Mouse (Mus musculus): ENCODE measurements around the gene Amph.

Gene Amph

DNA sequence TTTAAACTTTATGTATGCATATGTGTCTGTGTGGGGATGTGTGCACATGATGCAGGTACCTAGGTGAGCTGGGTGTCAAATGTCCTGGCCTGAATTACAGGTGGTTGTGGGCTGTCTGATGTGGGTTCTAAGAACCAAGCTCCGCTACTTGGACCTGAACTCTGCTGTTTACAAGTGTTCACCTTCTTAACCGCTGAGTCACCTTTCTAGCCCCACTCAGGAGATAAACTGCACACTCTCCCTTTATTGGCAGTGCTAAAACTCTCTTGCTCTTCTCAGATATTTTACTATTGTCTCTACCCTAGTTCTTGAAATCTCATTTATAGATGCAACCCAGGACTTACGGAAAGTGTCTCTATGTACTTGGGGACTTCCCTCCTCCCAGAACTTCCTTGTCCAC, 199.5 kb downstream of the Amph start:
- no peak for DNase-seq

DNA sequence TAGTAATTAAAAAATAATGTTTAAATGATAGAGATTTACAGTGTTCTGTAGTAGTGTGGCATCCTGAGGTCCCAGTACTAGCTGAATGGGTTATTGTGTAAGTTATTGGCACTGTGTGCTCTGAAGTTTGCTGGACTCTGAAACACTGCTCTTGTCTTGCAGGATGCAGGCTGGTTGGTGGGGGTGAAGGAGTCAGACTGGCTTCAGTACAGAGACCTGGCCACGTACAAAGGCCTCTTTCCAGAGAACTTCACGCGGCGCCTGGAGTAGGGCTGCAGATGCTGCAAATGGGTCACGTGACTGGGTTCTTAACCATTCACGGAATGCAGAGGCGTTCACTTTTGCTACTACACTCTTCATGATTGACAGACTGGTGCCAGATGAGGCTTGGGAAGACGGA, 201.6 kb downstream of the Amph start:
- no peak for DNase-seq

DNA sequence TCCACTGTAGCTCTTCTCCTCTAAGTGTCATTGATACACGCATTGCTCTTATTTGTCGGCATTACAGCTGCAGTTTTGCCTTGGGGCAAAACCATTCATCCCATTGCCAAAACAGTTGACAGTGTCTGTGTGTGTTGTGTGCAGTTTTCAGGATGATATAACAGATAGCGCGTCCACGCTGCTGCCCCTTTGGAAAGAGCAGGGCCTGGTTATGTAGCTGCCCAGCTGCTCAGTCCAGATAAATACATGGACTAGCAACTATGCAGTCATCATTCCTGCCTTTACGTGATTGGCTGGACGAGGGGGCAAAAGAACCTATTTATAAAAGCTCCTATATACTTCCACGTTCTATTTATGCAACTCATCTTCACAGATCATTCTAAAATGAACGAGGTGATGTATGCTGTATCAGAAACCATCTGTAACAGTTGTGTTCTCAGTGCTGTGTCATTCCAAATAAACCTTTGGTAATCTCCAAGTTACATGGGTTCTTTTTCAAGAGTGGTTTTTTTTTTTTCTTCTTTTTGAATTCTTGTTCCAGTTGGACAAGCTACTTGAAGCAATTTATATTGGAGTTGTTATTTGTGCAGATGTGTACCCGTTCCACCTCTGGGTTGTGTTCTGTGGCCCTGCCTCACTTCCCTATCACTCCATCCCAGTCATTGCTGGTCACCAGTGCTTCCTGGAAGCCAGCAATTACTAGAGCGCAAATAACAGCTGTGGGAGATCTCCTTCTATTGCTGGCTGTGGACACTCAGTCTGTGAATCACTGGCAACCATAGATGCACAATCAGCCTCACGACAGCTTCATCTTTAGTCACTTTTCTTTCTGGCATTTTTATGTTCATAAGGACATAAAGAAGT, 202.7 kb downstream of the Amph start:
- no peak for DNase-seq

DNA sequence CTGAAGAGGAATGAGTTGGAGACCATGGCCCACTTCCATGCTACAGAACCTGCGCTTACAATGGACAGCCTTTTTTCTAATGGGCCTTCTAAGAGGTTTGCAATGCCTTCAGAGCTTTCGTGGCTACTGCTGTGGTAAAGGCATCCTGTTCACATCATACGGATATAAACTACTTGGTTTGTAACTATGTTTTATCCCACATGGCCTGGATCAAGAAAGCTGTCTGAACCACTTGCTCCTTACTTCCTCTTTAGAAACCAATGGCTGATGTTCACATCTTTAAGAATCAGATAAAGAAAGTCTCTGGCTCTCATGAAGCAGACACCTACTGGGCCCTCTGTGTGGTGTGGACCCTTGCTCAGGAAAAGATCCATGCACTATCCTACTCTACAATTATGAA, 204.1 kb downstream of the Amph start:
- no peak for DNase-seq

DNA sequence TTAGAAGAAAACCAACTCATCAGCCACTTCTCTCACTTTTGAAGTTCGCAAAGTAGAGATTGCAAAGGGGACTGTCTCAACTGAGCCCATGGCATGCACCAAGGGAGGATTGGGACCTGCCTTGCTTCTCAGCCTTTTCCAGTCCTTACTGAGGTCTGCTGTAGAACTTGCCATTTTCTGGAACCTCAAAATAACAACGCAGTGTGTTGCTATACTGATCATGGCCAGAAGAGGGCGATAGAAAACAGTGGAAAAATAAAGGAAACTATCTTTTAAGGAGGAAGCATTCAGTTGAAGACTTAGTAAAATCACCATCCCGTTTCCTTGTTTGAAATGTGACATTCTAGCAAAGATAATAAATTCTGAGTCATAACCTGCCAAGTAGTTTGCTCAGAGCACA, 210.5 kb downstream of the Amph start:
- DNase-seq, result peak in 1 of 2 experiments; percentile 50

DNA sequence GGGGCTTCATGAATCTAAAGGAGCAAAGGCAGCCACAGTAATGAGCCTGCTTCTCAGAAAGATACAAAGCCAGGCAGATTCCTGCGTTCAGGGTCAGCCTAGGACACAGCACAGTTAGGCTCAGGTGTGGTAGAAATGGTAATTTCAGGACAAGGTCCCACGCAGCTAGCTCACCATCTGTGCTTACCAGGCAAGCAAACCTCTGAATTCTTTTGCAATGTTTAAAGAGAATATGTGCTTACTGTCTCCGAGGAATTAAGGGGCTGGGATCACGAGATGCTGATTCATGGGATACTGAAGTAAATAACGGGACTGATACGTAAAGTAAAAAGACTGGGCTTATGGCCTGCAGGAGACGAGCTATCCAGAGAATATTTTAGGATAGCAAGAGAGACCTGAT, 212.6 kb downstream of the Amph start:
- no peak for DNase-seq

DNA sequence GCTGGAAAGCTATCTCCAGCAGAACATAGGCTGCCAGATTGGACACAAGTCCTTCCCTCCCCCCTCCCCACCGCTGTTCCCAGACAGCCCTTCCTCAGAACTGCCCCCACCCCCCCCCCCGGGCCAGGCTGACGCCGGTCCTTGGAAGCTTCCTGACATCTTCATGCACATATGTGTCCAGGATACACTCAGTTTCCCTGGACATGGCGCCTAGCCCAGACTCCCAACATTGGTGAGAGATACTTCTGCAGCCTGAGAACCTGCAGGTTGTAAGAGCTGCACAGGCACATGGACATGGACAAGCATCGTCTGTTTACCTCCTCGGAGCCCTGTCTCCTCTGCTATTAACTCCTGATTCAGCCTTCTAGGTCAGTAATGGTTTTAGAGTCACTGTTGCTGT, 213.1 kb downstream of the Amph start:
- DNase-seq, result no peak

DNA sequence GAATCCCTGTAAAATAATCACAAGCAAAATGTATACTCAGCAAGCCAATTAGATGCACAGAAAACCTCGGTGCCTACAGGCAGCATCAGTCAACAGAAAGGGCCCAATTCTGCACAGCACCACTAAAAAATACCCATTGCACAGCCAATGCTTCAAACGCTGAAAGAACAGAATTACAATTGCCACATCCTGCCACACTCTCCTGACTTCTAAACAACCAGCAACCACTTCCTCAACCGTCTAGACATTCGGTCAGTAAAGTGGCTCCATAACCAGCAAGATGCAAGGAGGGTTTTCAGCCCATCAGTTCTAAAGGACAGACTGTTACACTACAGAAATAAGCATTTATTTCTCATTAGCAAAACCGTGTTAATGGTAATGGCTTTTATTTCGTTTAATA, 214.1 kb downstream of the Amph start:
- DNase-seq, result no peak

DNA sequence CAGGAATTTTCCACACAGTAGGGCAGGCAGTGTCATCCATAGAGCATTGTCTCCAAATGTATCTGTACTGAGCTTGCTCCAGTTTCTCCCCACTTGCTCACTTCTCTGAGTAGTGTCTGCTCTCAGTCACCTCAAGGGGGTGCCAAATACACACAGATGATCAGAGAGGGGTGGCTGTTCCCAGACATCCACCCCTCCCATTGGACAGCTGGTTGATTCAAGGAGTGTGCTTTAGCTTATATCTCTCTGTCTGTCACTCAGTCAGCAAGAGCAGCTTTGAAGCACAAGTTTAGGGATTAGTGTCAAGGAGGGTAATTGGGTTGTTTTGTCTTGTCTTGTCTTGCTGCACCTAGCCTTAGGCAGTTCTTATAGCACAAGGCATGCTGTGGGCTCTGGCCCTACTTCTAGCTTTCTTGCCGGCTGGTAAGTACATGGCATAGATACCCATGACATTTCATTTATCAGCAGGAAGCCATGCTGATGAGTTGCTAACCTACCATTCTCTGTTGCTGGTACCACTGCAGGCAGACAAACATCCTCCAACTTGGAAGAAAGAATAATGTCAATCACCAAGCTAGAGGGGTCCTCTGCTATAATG, 229.8 kb downstream of the Amph start:
- DNase-seq, result peak in 1 of 2 experiments; percentile 51

DNA sequence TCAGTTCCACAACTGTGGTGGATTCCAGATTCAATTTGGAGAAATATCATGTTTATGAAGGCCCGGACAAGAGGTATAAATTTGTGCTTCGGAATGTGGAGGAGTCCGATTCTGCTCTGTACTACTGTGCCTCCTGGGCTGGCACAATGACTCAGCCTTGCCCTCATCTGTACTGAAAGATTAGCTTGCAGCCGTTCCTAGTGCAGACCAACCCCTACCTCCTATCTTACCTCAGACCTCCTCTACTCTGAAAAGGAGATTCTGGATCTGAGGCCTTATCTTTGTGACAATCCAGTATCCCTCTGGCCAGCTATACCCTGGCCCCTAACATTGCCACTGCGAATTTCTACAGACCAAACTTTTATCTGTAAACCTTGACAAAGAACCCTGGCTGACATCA, 230.3 kb downstream of the Amph start:
- DNase-seq, result no peak

DNA sequence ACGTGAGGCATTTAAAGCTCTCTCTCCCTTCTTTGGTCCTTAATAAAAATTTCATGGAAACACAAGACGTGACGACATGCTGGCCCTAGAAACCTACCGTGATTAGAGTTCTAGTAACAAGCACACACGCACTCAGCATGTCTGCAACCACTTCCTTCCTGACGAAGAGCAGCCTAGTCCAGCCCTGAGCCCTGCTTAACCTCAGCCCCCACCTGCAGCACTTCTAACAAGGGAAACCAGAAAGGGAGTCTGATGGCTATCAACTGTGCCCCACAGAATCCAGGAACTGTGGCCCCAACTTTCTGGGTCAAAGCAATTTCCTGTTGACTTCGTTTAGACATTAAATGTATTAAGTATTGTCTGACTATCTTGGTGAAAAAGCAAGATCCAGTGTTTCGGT, 234.3 kb downstream of the Amph start:
- DNase-seq, result no peak

DNA sequence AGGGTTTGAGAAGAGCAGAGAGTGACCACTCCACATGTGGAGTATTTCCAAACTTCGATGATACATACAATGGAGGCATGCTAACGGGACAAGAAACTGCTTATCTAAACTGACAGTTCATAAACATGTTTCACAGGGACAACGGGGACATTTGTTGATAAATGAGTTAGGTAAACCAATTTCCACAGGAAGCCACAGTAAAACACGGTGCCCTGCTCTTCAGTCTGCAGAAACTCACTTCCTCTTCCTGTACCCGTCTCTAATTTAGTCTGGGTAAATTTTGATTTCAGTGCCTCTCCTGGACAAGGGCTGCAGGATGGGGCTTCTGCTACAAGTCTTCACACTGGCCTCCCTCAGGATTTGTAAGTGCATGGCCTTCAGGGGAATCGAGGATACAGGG, 242.0 kb downstream of the Amph start:
- DNase-seq, result no peak

DNA sequence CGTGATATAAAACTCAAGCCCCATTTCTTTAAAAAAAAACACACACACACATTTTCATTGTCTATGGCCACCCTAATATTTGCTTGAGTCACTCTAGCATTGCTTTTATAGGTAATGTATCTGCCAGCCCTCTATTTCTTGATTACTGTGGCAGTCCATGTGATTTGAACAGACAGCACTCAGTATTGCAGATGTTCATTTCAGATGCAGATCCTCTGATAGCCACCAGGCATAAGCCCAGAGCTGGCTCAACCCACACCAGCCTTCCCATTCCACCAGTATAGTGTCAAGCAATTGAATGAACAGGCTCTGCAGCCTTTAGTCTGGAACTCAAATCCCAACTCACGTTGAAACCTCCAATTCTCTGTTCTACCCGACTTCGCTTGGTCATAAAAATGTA, 246.8 kb downstream of the Amph start:
- no peak for DNase-seq

DNA sequence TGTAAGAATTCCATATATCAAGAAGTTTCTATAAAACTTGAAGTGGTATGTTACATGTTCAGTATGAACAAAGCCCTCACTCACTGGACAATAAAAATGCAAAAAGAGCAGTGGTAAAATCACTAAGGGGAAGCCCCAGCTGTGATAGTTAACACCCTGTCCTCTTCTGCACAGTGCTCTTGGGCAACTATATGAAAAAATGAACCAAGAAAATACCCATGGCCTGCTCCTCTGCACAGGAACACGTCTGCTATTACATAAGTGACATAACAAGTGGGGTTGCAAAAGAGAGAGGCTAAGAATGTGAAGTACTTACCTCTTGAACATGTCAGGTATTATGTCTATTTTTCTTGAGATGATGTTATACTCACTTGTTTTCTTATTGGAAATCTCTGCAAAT, 247.5 kb downstream of the Amph start:
- no peak for DNase-seq
